Mouse (Mus musculus): ENCODE results near the gene Hist1h3b.

The Hist1h3b gene

GRCm38 (mm10) chr13:23752067-23752741 lies at the start of gene Hist1h3b:
Gene Hist1h3b (plus strand): TSS chr13:23752267.
- under 1% methylated on average over 21 of the region's 47 CpGs for WGBS

DNA sequence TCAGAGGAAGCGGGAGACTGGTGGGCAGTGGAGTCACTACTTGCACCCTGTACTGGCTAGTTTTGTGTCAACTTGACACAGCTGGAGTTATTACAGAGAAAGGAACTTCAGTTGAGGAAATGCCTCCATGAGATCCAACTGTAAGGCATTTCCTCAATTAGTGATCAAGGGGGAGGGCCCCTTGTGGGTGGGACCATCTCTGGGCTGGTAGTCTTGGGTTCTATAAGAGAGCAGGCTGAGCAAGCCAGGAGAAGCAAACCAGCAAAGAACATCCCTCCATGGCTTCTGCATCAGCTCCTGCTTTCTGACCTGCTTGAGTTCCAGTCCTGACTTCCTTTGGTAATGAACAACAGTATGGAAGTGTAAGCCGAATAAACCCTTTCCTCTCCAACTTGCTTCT lies 49.3 kb upstream of the Hist1h3b start:
- WGBS: 78% methylated on average over 2 of the region's 2 CpGs

DNA sequence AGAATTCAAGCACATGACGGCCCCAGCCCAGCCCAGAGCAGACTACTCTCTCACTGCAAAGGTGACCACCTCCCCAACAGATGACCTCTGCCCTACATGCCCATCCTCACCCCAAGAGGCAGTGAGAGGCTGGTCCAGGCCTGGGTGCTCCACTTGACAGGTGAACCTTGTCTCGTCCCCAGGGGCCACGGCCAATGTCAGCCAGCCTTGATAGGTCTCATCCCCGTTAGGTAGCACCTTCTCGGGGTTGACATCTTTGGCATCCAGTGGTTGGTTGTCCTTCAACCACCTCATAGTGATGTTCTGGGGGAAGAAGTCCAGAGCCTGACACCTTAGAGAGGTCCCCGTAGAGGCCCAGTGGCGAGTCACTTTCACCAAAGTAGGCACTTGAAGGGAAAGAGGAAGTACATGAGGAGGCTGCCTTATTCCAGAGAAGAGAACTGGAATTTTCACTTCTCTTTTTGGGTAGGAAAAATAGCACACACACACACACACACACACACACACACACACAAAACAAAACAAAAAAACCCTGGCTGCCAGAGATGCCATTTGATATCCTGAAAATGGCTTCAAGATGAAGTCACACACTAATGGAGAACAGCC lies 46.2 kb upstream of the Hist1h3b start:
- WGBS: 91% methylated on average over 7 of the region's 7 CpGs

DNA sequence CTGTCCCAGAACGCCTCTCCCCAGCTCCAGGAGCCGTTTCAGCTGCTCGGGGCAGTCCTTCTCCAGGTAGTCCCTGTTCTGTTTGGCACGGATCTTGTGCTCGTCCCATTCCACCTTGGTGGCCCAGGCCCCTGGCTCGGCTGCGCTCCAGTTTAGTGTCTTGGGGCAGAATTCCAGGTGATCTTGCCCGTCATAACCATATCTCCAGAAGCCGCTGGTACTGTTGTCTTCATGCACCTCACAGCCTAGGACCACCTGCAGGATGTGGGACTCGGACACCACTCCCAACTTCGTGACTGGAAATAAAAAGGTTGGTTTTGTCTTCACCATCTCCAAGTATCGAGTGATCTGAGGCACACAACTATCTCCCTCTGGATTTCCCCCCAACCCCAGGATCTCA lies 45.3 kb upstream of the Hist1h3b start:
- 96% methylated on average over 12 of the region's 12 CpGs for WGBS

DNA sequence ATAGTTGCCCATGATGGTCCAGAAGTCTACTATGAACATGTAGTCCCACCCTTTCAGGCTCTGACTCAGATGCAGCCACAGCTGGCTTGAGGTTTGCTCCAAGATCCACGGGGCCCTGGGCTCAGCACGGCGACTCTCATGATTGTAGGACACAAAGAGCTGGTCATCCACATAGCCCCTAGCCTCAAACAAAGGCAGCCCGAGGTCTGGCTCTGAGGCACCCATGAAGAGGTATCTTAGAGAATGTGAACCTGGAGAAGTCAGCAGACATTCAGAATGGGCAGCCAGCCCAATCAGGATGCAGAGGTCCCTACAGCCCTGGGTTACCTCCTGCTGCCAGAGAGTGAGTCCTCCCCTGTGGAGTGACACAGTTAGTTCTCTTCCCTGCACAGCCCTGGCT lies 44.0 kb upstream of the Hist1h3b start:
- 93% methylated on average over 4 of the region's 4 CpGs for WGBS

GRCm38 (mm10) chr13:23708654-23709053 lies 43.4 kb upstream of the Hist1h3b start:
- 70% methylated on average over 4 of the region's 4 CpGs for WGBS

GRCm38 (mm10) chr13:23709714-23710373 lies 42.2 kb upstream of the Hist1h3b start:
- 22% methylated on average over 15 of the region's 15 CpGs for WGBS

DNA sequence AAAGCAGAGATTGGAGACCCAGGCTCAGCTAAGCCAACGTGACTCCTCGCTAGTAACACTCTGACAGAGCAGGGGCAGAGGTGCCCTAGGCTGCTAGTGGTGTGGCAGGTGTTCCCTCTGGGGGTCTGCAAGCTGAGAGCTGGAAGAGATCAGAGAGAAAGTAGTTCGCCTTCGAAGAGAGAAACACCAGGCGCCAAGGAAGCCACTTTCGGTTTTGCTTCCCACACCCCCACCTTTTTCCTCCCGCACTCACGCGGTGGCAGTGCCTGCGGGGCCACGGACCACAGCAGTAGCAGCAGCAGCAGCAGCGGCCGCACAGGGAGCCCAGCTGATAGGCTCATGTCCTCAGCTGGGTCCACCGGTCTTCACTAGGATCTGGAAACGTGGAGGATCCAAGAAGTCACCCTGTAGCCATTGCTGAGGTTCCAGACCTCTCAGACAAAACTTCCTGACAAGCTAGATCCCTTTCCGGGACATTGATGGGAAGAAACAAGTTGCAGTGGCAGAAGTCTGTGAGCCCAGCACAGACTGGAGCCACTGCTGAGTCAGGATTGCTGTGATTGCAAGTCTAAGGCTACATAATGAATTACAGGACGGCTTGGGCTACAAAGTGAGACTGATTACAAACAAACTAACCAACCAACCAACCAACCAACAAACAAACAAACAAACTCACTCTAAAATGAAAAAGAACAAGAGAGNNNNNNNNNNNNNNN lies 41.5 kb upstream of the Hist1h3b start, which contains the start of gene Hfe:
Gene Hfe, minus strand, starts transcription at position 481 of the 716 bp plus-strand sequence.
- WGBS: 4% methylated on average over 17 of the region's 17 CpGs

- WGBS: 83% methylated on average over 5 of the region's 5 CpGs
Observed at GRCm38 (mm10) chr13:23716261-23717042, 35.6 kb upstream of the Hist1h3b start.

DNA sequence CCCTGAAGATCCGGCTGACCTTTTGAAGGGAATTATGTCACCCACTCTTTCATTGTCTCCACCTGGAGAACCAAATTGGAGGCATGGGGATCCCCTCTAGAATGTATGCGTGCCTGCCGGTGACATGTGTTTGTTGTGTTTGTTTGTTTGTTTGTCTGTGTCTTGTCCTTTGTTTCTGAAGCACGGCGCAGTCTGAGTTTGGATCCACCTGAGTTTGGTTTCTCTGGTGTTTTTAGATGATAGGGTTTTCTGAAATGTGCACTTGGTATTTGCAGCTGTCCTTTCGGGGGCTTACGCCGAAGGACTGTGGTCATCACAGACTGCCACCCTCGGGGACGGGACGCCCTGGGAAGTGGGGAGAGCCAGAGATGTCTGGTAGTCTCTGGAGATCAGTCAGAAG lies 34.9 kb upstream of the Hist1h3b start:
- 63% methylated on average over 11 of the region's 11 CpGs for WGBS

DNA sequence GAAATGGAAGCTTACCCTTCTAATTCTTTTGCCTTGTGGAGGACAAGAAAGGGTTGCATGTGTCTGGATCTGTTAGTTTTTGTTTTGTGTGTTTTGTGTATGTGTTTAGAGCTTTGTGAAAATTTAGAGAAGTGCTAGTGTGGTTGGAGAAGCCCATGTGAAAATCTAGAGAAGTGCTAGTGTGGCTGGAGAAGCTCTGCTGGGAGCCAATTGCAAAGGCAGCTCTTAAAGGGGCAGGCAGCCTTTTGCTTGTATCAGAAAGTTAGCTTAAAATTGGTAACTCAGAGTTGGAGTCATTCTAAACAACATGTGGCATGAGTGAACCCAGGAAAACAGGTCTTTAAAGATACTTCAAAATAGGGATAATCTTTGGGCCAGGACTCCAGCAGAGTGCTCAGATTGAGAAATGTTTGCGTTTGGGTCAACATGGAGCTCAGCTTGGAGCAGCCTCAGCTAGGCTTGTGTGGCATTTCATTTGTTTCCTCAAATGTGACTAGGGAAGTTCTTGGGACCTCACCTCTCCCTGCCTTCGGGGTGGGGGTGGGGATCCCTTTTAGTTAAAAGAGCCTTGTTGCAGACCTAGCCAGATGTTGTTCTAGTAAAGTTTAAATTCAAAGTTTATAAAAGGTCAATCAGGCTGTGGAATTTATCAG lies 34.3 kb upstream of the Hist1h3b start:
- 25% methylated on average over 2 of the region's 2 CpGs for WGBS

DNA sequence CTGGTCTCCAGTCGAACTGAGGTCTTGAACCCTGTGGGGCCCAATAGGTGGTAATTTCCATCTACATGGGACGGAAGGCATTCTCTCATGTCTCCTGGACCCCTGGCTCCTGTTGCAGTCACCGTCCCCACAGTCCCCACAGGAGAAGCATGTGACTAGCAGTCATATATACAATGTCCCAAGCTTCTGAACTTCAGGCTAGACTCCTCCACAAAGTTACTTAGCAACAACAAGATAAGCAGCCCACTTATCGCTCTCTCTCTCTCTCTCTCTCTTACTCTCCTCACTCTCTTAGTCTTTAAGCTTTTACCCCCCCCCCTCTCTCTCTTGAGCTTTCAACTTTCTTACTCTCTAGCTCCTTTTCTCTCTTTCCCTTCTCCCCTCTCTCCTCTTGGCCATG lies 27.8 kb upstream of the Hist1h3b start:
- WGBS: 92% methylated on average over 4 of the region's 4 CpGs

- 86% methylated on average over 1 of the region's 1 CpGs for WGBS
Observed at GRCm38 (mm10) chr13:23725213-23725612, 26.9 kb upstream of the Hist1h3b start.

GRCm38 (mm10) chr13:23728472-23729191 lies 23.4 kb upstream of the Hist1h3b start:
- WGBS: 81% methylated on average over 18 of the region's 18 CpGs

DNA sequence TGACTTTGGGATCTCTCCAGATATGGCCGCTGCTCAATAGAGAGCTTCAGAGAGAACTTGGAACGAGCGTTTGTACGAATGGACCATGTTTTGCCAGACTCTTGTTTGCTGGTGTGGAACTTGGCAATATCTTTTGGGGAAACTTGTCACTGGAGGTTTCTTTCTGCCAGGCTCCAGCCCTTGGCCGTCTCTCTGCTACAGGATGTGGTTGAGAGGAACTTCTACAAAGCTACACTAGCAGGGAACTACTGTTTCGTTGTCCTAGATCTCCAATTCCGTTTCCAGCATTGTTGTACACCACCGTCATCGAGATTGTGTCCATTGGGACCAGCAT lies 22.9 kb upstream of the Hist1h3b start:
- WGBS: 85% methylated on average over 9 of the region's 9 CpGs

DNA sequence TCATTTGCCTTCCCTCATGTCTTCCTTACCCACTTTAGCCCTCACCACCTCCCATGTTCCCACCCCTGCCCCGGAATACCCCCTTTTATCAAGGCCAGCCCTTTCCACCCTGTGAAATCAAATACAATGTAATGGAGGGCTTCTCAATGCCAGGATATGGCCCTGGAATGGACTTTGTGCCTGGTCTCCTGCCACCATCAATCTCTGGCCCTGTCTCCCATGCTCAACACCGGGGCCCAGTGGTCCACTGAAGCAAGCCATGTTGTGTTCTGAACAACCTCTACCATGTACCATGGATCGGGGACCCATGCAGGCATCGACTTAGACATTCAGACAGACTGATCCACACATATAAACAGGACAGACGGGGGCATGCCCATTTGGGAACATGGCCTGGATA lies 22.4 kb upstream of the Hist1h3b start:
- WGBS: 93% methylated on average over 5 of the region's 5 CpGs

DNA sequence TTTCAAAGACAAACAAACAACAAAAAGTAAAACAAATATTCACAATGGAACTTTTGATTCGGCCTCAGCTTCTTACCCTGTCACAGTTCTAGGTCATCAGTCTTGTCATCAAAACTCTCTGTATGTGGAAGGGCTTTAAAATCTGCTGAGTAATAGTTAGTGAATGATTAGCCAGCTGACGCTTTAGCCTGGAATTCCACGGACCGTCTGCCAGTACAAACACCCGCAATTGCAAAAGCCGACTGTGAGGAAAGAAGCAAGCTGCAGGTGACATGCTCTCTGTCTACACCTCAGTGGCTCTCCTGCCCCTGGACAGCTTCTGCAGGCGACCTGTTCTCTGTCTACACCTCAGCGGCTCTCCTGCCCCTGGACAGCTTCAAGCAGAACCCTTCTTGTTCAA lies 21.6 kb upstream of the Hist1h3b start:
- 55% methylated on average over 8 of the region's 8 CpGs for WGBS

DNA sequence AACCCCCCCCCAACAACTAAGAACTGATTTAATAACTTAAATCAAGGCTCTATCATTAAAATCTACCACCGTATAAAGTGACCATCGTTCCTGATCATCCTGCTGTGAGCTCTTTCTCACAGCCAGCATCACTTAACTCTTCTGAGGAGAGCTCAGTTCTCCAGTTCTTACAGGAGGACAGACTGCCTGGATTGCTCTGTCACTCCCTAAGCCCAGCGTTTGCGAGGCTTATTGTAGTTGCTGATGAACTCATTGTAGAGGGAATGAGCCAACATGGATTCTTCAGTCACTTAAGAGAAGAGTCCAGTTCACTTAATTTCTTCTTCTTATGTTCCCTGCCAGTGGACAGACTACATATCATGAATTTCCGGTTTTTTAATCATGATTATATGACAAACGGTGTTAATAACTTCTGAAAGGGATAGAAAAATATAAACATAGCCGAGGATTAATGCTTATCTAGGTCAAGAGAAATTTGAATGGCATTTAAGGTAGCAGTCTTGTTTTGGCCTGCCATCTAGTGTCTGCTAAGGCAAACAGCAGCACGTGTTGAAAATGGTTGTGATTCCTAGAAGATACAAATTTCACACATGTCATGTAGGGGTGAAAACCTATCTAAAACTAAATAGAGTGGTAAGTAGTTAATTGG lies 19.8 kb upstream of the Hist1h3b start:
- WGBS: 21% methylated on average over 8 of the region's 8 CpGs

DNA sequence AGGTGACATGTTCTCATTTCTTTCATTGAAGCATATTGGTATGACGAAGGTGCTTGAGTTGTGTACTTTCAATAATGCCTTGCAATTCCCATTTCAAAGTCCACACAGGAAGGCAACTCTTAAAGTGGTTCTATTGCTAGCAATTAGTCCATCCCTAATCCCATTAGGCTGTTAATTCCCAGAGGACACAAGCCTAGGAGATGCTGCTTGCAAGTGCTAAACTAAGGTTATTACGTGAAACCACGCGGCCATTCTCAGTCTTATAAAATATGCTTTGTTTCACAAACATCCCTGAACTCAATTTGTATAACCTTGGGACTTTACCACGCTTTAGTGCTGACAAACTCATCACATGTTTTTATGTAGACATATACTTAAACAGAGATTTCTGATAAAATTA lies 15.0 kb upstream of the Hist1h3b start:
- WGBS: 90% methylated on average over 5 of the region's 5 CpGs

- whole genome bisulfite sequencing: 23% methylated on average over 4 of the region's 4 CpGs
Observed at GRCm38 (mm10) chr13:23738041-23738440, 14.0 kb upstream of the Hist1h3b start.

Measured in cerebral cortex, adult 2 months (tissue).